Mouse (Mus musculus): ENCODE data around the gene Olfr30. TPM values are rescaled to one million over a fixed set of nuclear protein-coding genes. Genes with fewer than 3 reads are reported as not detected.
"Not testable (repeated sequence)": the region's sequence is repeated elsewhere in the genome, so short reads cannot be mapped to it uniquely, and the experiment has no call there.

Olfr30 gene
- total RNA-seq (2021): not detected
- long read RNA-seq, experiment 1: 0 reads
- long read RNA-seq, experiment 2: 0 reads

DNA sequence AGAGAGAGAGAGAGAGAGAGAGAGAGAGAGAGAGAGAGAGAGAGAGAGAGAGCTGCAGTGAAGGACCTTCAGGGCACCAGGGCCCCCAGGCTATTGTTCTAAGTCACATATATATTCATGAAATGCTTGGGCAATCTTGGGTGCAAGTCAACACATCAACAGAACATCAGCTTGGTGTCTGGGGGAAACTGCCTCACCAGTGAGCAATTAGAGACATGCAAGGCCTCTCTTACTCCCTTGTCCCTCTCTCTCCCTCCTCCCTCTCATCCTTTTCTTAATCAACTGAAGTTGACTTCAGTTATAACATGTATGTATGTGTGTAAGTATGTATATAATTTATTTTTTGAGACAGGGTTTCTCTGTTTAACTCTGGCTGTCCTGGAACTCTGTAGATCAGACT lies at the start of gene Olfr30:
Gene Olfr30 (minus strand): TSS at position 101 of the 400 bp plus-strand sequence.
- DNase-seq (ENCODE audit: low spot score in 2 of 2): no peak

DNA sequence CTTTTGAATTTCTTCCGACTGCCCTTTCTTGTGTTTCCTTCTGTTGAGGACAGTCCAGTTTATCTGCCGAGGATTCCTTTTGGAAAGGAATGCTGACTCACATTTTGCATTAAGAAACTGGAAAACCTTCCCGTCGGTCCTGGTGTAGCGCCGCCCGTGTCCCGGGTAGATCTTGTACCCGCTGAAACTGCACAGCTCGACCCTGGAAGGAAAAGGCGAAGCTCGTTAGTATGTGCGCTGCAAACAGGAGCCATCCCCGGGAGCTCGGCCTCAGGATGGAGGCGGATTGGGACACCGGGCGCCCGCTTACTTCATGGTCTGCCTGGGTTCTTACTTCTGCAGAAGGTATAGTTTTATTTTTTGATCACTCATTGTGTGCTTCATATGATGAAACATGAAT lies 47.0 kb upstream of the Olfr30 start:
- DNase-seq (ENCODE audit: low spot score in 2 of 2): not testable (repeated sequence)

DNA sequence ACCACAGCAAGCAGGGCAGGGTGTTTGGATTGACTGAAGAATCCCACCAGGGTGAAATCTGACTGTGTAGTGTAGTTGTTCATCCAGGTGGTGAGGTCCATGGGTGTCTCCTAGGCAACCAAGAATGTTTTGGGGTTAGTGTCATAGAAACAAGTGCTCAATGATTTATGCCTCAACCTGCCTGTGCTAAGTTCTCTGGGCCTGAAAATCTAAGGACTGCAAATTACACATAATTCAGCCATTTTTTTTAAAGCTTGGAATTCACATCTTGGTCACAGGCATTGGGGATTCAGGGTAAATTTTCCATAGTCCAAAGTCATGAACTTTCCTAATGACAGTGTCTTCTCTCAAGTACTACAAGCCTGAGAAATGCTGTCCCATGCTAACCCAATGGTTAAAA lies 40.4 kb upstream of the Olfr30 start, which contains the start of gene Olfr331:
Gene Olfr331 (minus strand): TSS at position 101 of the 400 bp plus-strand sequence.
- DNase-seq (ENCODE audit: low spot score in 2 of 2): not testable (repeated sequence)

DNA sequence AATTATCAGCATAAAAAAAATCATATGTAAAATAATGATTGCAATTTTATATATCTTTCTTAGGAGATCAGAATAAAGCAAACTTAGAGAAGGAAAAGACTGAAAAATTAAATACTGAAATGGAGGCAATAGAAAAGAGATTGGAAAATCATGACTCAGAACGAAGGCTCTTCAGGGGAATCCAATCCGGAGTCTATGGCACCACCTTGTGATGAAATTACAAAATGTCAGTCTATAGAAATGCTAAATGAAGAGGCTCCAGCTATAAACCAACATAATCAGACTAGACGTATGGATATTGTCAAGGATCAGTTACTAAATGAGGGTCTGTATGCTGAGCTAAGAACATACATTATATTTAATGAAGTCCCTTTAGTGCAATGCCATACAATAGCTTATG lies 37.2 kb upstream of the Olfr30 start:
- no peak for DNase-seq (ENCODE audit: low spot score in 2 of 2)

DNA sequence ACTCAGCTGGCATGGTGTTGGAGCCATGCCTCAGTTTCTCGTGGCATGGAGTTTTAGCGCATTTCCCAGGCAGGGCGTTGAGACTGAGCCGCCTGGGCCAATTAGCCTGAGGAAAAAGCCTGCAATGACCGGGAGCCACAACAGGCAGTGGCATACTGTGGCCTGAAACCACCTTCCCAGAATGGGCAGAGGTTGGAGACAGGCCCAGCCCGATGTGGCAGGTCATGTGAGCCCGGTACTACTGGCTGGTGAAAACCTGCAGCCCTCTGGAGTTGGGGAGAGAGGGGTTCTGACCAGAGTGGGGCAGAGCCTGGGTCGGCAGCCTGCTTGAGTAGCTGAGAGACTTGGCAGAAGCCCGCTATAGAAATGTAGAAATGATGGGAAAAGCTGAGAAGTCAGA lies 36.7 kb upstream of the Olfr30 start:
- no peak for DNase-seq (ENCODE audit: low spot score in 2 of 2)

DNA sequence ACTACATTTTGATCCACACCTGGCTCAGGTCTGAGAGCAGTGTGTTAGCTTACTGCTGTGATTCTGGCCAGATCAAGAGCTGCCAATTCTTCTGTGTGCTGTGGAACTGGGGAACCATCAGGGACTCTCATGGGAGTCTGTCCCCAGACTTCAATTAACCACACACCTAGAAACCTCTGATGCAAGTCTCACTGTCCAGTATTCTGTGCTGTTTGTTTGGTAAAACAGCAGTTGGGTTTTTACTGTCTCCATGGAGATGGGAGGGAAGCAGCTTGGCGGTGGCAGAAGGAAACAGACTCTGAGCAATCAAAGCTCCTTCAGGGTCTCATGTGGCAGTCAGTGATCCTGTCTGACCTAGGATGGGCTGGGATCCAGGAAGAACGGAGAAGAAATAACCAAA lies 30.4 kb upstream of the Olfr30 start, which contains the start of gene Olfr332:
Gene Olfr332 (minus strand): TSS at position 101 of the 400 bp plus-strand sequence.
- DNase-seq (ENCODE audit: low spot score in 2 of 2): no peak

DNA sequence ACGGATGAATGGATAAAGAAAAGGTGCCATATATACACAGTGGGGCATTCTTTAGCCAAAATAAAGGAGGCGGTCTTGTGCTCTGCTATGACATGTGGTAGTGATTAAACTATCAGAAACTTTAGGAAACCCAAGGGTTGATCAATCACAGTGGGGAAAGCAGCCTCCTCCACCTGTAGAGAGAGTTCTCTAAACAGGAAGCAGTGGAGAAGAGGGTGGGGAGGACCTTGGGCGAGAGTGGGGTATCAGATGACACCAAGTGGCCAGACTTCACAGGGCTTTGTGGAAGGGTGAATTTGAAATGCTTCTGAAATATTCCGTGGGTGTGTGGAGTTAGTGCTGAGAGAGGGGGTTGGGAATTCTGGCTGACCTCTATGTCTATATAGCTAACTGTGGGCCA lies 8.5 kb downstream of the Olfr30 start:
- no peak for DNase-seq (ENCODE audit: low spot score in 2 of 2)

DNA sequence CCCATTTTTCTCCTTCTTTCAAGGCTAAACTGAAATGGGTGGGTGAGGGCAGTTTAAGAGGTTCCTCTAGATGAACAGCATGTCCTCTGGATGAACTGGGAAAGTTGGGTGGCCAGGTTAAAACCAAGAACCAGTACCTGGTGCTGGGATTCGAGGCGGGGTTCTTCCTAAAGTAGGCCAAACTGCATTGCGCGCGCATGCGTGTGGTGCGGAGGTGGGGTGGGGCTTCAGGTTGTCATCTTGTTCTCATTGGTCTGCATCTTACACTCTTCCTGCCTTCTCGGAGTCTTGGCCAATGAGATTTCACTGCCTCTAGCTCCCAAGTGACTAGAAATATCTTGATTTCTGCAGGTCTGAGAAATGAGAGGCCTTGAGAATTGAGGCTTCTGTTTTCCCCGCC lies 9.3 kb downstream of the Olfr30 start, which contains the start of gene Lypd9:
Gene Lypd9 (minus strand): TSS at position 165 of the 400 bp plus-strand sequence.
- DNase-seq (ENCODE audit: low spot score in 2 of 2): no peak

DNA sequence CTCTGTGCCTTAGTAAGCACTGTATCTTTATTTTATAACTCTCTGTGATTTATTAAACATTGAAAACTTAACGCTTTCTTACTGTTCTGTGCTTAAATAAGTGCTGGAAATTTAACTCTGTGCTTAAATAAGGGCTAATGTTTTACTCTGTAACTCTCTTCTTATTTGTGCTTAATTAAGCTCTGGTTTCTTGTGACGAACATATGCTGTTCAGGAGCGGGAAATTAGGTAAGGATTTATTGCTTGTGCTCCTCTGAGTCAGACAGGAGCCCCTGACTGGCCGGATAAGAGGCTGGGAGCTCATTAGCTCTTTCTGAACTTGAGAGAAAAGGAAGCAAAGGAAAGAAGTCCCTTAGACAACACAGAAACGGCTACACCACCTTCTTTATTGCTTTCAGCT lies 24.2 kb downstream of the Olfr30 start:
- no peak for DNase-seq (ENCODE audit: low spot score in 2 of 2)

DNA sequence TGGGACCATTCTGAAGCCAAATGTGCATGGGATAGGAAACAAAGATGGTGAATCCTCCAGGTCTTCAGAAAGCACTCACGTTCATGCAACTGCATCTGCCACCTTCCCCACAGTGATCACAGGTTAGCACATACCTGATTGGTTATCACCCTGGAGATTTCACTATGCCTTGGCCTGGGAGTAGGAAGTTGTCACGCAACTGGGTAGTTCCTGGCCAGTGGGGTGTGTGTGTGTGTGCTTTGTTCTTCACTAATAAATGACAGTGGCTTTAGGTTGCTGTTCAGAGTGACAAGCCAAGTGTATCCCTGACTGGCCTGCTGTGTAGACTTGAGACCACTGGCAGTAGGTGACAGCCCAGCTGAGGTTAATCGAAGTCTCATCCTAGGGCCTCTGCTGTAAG lies 29.8 kb downstream of the Olfr30 start, which contains the start of gene Gm12253:
Gene Gm12253 (plus strand): TSS at position 301 of the 400 bp plus-strand sequence.
- DNase-seq (ENCODE audit: low spot score in 2 of 2): no peak

DNA sequence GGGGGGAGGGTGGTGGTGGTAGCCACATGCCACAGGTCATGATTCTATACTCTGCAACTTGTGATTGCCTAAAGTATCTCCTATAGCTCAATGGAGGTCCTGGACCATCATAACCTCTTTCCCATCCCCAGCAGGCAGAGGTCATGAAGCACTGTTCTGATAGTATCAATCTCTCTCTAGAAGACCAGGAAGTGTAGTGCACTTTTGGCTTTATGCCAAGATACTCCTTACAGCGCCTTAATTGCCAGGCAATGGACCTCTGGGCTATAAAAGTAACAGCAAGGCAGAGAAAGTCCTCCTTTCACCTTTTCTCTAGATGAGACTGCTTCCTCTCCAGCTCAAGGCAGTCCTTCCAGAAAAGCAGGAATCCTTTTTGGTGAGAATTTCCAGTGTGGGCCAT lies 41.3 kb downstream of the Olfr30 start, which contains the start of gene 1810065E05Rik:
Gene 1810065E05Rik (plus strand): TSS at position 297 of the 400 bp plus-strand sequence.
- no peak for DNase-seq (ENCODE audit: low spot score in 2 of 2)

DNA sequence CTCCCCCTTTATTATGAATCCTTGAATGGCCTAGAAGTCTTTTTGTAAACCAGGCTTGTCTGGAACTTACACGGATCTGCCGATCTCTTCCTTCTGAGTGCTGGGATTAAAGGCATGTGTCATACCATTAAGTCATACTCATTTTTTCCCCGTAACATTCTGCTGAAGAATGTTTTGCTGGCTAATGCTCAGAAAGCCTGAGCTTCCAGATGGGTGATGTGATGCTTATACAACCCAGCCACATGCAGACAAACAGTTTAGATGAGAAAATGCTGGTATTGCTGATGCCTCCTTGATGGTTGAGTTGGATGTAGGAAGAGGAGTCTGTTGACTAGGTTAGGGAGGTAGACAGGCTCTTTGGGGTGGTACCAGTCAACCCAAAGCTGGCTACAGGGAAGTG lies 43.7 kb downstream of the Olfr30 start:
- no peak for DNase-seq (ENCODE audit: low spot score in 2 of 2)

DNA sequence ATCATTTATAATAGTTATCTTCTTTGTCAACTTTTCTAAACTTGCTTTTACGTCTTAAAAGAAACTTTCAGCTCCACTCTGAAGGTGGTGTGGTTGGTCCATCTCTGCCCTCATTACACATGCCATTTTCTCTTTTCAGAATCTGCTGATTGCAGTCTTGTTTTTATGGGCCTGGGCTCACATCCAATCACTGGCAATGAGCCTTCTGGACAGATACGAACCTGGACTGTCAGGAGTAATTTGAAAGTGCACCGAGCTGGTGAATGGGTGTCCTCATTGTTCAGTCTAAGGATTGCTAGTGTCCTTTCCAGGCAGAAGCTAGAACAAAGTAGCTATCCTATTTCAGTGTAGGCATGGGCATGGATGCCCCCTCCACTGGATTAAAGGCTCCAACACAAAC lies 54.0 kb downstream of the Olfr30 start:
- no peak for DNase-seq (ENCODE audit: low spot score in 2 of 2)

Other genes with a start within 250 kb of the Olfr30 start
- not detected for gene 4930438A08Rik, start 187.5 kb downstream of the Olfr30 start, total RNA-seq (2021)
- 1 to 10 TPM; 6.1 to 6.9 TPM for gene Zfp692, start 155.2 kb downstream of the Olfr30 start, total RNA-seq (2021)
- gene Zfp672, start 131.9 kb downstream of the Olfr30 start, total RNA-seq (2021): 10 to 100 TPM; 34.3 to 40.7 TPM
- gene Sh3bp5l, start 131.5 kb downstream of the Olfr30 start, total RNA-seq (2021): 10 to 100 TPM; 31.0 to 36.5 TPM
- gene Lypd8, start 83.2 kb downstream of the Olfr30 start, total RNA-seq (2021): not detected
- gene 1810065E05Rik, start 41.2 kb downstream of the Olfr30 start, total RNA-seq (2021): not detected
- gene Gm12253, start 29.7 kb downstream of the Olfr30 start, total RNA-seq (2021): not detected
- gene Lypd9, start 9.3 kb downstream of the Olfr30 start, total RNA-seq (2021): not detected
- gene Olfr332, start 30.3 kb upstream of the Olfr30 start, total RNA-seq (2021): not detected
- not detected for gene Olfr331, start 40.3 kb upstream of the Olfr30 start, total RNA-seq (2021)
- gene Olfr330, start 72.6 kb upstream of the Olfr30 start, total RNA-seq (2021): not detected
- not detected for gene Olfr329-ps, start 84.2 kb upstream of the Olfr30 start, total RNA-seq (2021)
- not detected for gene Olfr328, start 93.4 kb upstream of the Olfr30 start, total RNA-seq (2021)
- not detected for gene Olfr224, start 108.3 kb upstream of the Olfr30 start, total RNA-seq (2021)
- not detected for gene Olfr325, start 115.5 kb upstream of the Olfr30 start, total RNA-seq (2021)
- gene Olfr324, start 132.8 kb upstream of the Olfr30 start, total RNA-seq (2021): not detected
- not detected for gene 2210407C18Rik, start 153.8 kb upstream of the Olfr30 start, total RNA-seq (2021)
- gene Olfr323, start 168.2 kb upstream of the Olfr30 start, total RNA-seq (2021): not detected
- under 1 TPM in 1 of 2 experiments, not detected in 1; 0.13 TPM for gene Trim58, start 178.2 kb upstream of the Olfr30 start, total RNA-seq (2021)
- gene Olfr322, start 196.5 kb upstream of the Olfr30 start, total RNA-seq (2021): not detected
- gene Olfr320, start 218.8 kb upstream of the Olfr30 start, total RNA-seq (2021): not detected
- not detected for gene Olfr319, start 236.9 kb upstream of the Olfr30 start, total RNA-seq (2021)